Mouse (Mus musculus): Measurements from ENCODE around the gene Pde7b. TPM values are rescaled to one million over a fixed set of nuclear protein-coding genes. Genes with fewer than 3 reads are reported as not detected.
A peak's percentile ranks its signal among the peaks of the same experiment; 100 is the strongest.

The Pde7b gene
- total RNA-seq, 2 experiments from 2014 or later, result 50.3 to 61.4 TPM

DNA sequence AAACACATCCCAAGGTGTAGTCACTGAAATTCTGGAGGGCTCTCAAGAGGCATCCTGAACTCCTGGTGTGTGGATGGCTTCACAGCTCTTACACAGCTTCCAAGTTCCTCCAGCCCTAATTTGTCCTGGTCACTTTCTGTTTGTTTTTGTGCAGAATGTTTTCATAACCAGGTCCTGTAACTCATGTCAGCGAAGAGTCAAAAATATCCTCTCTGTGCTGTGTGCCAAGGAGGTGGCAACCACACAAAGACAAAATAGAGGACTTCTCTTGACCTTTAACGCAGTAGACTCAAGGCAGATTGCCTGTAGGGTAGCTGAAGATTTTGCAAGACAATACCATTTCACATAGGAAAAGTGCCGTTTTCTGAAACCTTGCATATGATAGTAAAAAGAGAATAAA, 14.9 kb upstream of the Pde7b start:
- Histone ChIP-seq H3K4me3 (no peak overlapping the region), H3K27ac (no peak overlapping the region)
- no peak for DNase-seq (ENCODE audit: extremely low spot score in 1 of 2, low spot score in 2 of 2)
- TF ChIP-seq CTCF (IDR thresholded peaks at IDR 0.05), result no peak
- intact Hi-C loops (cut with DNase I), result no loop called here

- intact Hi-C loops (cut with DNase I), result no loop called here
- no peak for TF ChIP-seq CTCF (IDR thresholded peaks at IDR 0.05)
- no peak for DNase-seq (ENCODE audit: extremely low spot score in 1 of 2, low spot score in 2 of 2)
- Histone ChIP-seq H3K27ac (no peak overlapping the region), H3K4me3 (no peak overlapping the region)
Measured at GRCm38 (mm10) chr10:20737146-20737545, 12.3 kb upstream of the Pde7b start.

GRCm38 (mm10) chr10:20735775-20736449, 11.0 kb upstream of the Pde7b start:
- no peak for DNase-seq (ENCODE audit: extremely low spot score in 1 of 2, low spot score in 2 of 2)
- Histone ChIP-seq H3K27ac (no peak overlapping the region), H3K4me3 (no peak overlapping the region)
- intact Hi-C loops (cut with DNase I), result no loop called here
- no peak for TF ChIP-seq CTCF (IDR thresholded peaks at IDR 0.05)

DNA sequence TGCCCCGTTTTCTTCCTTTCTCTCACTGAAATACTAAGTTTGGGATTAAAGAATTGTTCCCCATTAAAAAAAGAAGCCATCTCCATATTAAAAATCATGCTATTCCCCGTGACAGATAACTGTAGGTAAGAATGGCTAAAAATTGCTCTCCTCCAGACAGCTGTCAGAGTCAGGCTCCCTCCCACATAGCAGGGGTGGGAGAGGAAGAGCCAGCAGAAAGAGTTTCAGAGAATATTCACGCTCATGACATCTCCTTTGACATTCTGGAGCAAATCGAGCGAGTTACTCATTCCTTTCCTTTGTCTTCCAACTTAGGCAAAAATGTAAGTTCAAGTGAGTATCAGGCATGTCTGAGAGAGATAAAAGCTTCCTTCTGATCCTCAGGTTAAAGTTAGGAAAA, 8.7 kb upstream of the Pde7b start:
- intact Hi-C loops (cut with DNase I), result no loop called here
- H3K4me3 ChIP-seq, result no peak overlapping the region
- H3K27ac ChIP-seq, result peak overlapping the region; percentile 61

DNA sequence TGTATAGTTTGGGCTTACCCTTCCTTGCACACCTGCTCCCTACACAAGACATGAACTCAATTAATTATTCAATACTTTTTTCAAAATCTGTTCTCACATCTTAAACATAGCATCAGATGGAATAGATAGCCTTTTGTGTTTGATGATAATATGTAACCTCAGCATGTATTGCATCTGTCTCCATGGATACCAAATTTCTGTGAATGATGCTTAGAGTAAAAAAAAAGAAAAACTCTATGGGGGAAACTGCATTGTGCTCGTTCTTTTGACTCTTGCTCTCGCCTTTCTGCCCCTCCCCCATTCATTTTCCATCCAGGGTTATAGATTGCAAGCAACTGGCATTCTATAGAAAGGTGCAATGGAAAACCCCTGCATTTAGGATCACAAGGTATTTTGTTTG, 7.3 kb upstream of the Pde7b start:
- no peak for TF ChIP-seq CTCF (IDR thresholded peaks at IDR 0.05)
- no peak for DNase-seq (ENCODE audit: extremely low spot score in 1 of 2, low spot score in 2 of 2)
- no peak overlapping the region for H3K4me3 ChIP-seq
- intact Hi-C loops (cut with DNase I), result no loop called here
- H3K27ac ChIP-seq, result no peak overlapping the region

More for the DNA sequence above, 8.7 kb upstream of the Pde7b start:
- no peak for DNase-seq (ENCODE audit: extremely low spot score in 1 of 2, low spot score in 2 of 2)
- TF ChIP-seq CTCF (IDR thresholded peaks at IDR 0.05), result no peak

GRCm38 (mm10) chr10:20730034-20730433, 5.2 kb upstream of the Pde7b start:
- DNase-seq (ENCODE audit: extremely low spot score in 1 of 2, low spot score in 2 of 2), result no peak
- H3K27ac ChIP-seq, result no peak overlapping the region
- intact Hi-C loops (cut with DNase I), result no loop called here
- TF ChIP-seq CTCF (IDR thresholded peaks at IDR 0.05), result no peak
- H3K4me3 ChIP-seq, result no peak overlapping the region

DNA sequence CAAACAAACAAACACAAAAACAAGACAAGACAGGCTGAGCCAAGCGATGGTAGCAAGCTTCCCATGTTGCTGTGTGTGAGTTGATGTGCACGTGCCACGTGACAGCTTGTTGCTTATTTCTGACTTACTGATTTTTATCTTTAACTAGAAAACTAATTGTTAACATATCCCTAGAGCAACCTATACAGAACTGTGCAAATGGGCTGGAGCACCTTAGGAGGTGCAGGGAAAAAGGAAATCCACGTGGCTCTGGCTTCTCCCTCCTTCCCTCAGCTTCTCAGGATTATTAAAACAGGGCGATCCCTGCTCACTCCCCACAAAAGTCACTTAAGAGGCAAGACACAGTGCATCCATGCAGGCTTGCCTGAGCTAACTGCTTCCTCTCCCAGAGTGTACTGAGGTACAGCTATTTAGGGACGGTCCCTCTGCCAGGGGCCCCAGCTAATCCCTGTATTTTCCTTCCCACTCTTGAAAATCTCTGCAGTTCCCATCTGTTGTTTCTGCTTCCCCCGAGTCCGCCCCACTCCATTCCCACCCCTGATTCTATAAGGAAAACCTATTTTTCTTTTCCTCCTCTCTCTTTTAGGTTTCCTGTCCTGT, 606 bp upstream of the Pde7b start:
- Histone ChIP-seq H3K4me3 (peak overlapping the region; percentile 65), H3K27ac (peak overlapping the region; percentile 85)
- peak in 1 of 2 experiments; percentile 18 for DNase-seq (ENCODE audit: extremely low spot score in 1 of 2, low spot score in 2 of 2)
- TF ChIP-seq CTCF (IDR thresholded peaks at IDR 0.05), result no peak
- intact Hi-C loops (cut with DNase I), result loop anchor here (2.0 to 5.0 kb wide), 3 partner anchors 92 to 319 kb away; no protein-coding TSS in a partner anchor

GRCm38 (mm10) chr10:20724451-20724850, 427 bp downstream of the Pde7b start:
- peak overlapping the region; percentile 85 for H3K27ac ChIP-seq
- intact Hi-C loops (cut with DNase I), result loop anchor here (2.0 kb wide), 1 partner anchor 318 kb away; no protein-coding TSS in a partner anchor
- no peak for DNase-seq (ENCODE audit: extremely low spot score in 1 of 2, low spot score in 2 of 2)
- TF ChIP-seq CTCF (IDR thresholded peaks at IDR 0.05), result no peak
- H3K4me3 ChIP-seq, result peak overlapping the region; percentile 65

DNA sequence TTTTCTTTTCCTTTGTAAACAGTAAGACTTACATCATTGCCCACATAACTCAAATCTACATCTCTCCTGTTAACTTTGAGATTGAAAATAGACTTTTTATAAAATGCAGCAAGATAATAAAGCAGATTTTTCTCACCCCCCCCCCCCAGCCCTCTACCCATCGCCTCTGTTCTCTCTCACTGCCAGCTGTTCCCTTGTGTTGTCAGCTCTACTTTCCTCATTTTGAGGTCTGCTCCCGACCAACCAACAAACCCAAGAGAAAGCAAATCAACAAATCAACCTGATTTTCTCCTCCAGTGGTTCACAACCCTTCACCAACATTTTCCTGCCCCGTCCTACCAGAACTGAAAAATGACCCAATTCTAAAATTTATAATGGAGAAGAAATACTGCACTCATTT, 916 bp downstream of the Pde7b start:
- DNase-seq (ENCODE audit: extremely low spot score in 1 of 2, low spot score in 2 of 2), result no peak
- Histone ChIP-seq H3K4me3 (peak overlapping the region; percentile 65), H3K27ac (peak overlapping the region; percentile 85)
- intact Hi-C loops (cut with DNase I), result loop anchor here (2.0 kb wide), 2 partner anchors 51 to 317 kb away; no protein-coding TSS in a partner anchor
- no peak for TF ChIP-seq CTCF (IDR thresholded peaks at IDR 0.05)

DNA sequence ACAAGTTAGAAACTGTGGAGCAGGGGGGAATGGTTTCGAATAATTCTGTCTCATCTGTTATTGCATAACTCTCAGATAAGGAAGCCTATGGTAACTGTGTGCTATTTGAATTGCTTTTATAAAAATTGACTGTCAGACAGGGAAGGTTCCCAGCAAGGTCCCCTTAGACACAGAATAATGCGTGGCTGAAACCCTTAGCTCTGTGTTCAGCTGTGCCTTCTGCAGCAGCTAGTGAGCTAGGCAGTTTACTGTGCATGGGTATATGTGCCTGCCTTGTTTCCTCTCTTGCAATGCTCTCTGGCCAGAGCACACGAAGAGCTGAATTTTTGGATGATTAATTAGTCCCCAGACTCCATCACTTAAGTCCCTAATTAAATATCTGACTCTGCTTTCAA, 1.4 kb downstream of the Pde7b start:
- peak overlapping the region; percentile 85 for H3K27ac ChIP-seq
- peak overlapping the region; percentile 65 for H3K4me3 ChIP-seq
- intact Hi-C loops (cut with DNase I), result loop anchor here (2.0 kb wide), 1 partner anchor 51 kb away; no protein-coding TSS in a partner anchor
- DNase-seq (ENCODE audit: extremely low spot score in 1 of 2, low spot score in 2 of 2), result no peak
- TF ChIP-seq CTCF (IDR thresholded peaks at IDR 0.05), result no peak

GRCm38 (mm10) chr10:20722651-20723520, 2.0 kb downstream of the Pde7b start:
- no peak for DNase-seq (ENCODE audit: extremely low spot score in 1 of 2, low spot score in 2 of 2)
- intact Hi-C loops (cut with DNase I), result loop anchor here (2.0 kb wide), 1 partner anchor 50 kb away; no protein-coding TSS in a partner anchor
- TF ChIP-seq CTCF (IDR thresholded peaks at IDR 0.05), result no peak
- Histone ChIP-seq H3K27ac (peak overlapping the region; percentile 85), H3K4me3 (peak overlapping the region; percentile 65)

GRCm38 (mm10) chr10:20719201-20719600, 5.7 kb downstream of the Pde7b start:
- no peak for DNase-seq (ENCODE audit: extremely low spot score in 1 of 2, low spot score in 2 of 2)
- no peak overlapping the region for H3K4me3 ChIP-seq
- intact Hi-C loops (cut with DNase I), result no loop called here
- H3K27ac ChIP-seq, result no peak overlapping the region
- no peak for TF ChIP-seq CTCF (IDR thresholded peaks at IDR 0.05)

All from left cerebral cortex, adult 2 months (tissue).